Mouse (Mus musculus): ENCODE results near the gene Tmem238.

DNA sequence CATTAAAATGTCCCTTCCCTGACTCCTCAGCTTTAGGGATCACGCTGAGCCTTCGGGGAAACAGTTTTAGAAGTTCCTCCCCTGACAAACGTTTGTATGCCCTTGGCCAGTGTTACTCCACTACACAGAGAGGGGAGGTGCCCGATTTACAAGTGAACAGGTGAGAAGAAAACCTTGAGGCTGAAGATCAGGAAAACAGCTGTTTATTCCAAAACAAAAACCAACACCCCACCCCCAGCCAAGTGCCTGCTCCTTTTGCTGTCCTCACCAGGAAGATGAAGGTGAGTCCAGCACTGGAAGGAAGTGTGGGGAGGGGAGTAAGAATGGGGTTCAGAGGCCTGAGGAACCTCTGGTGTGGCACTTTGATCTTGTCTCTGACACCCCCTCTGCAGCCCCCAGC is 35.9 kb upstream of the Tmem238 start:
- no peak for TF ChIP-seq POLR2A (IDR thresholded peaks at IDR 0.05; ENCODE audit: control insufficient read depth in 1 of 2, insufficient read depth in 1 of 2, low read depth in 1 of 2, low read length in 2 of 2, poor library complexity in 1 of 2)
- TF ChIP-seq CTCF (IDR thresholded peaks at IDR 0.05 in 2 of 3, conservative IDR thresholded peaks at IDR 0.05 in 1 of 3; ENCODE audit: control insufficient read depth in 1 of 3, insufficient read depth in 1 of 3, low read depth in 2 of 3, low read length in 3 of 3, poor library complexity in 1 of 3, severe bottlenecking in 1 of 3): no peak
- no peak for TF ChIP-seq CHD1 (IDR thresholded peaks at IDR 0.05; ENCODE audit: low read depth, low read length)
- TF ChIP-seq NELFE (IDR thresholded peaks at IDR 0.05; ENCODE audit: low read depth, low read length): no peak
- no peak for TF ChIP-seq MAX (IDR thresholded peaks at IDR 0.05; ENCODE audit: low read length)
- TF ChIP-seq SMC3 (IDR thresholded peaks at IDR 0.05; ENCODE audit: low read depth, low read length): no peak
- no peak for TF ChIP-seq ZC3H11A (IDR thresholded peaks at IDR 0.05; ENCODE audit: low read depth, low read length)
- no peak for TF ChIP-seq GATA1 (IDR thresholded peaks at IDR 0.05; ENCODE audit: low read depth, low read length)
- no peak for TF ChIP-seq EP300 (IDR thresholded peaks at IDR 0.05; ENCODE audit: low read depth in 1 of 2, low read length in 2 of 2)
- no peak for TF ChIP-seq KAT2A (conservative IDR thresholded peaks at IDR 0.05; ENCODE audit: low read depth, low read length)
